Mouse (Mus musculus) megakaryocyte, adult 5-6 weeks (primary cell): ENCODE measurements around the gene Nek7. TPM values are rescaled to one million over a fixed set of nuclear protein-coding genes. Genes with fewer than 3 reads are reported as not detected.

Source experiments
- ATAC-seq: 2 replicates; pipeline ENCODE4 v1.8.0; 2016; ENCODE audit warnings: mild to moderate bottlenecking, inconsistent platforms; ENCODE audit not compliant: poor library complexity, severe bottlenecking
- total RNA-seq, 2 experiments: library from RNA; stranded (forward) in 1 of 2; stranded (reverse) in 1 of 2; fragments of 153-499, 151-499 nt in 1 of 2; fragments of 221-1000, 200-1000 nt in 1 of 2; gene quantifications; 2 replicates each; pipeline versions ENCODE4 v1.2.3 to v1.2.4; 2015 to 2017

Gene Nek7
- total RNA-seq (2015), result 57.3 and 65.8 TPM in 2 replicates
- total RNA-seq (2017), result 52.9 and 59.6 TPM in 2 replicates

- ATAC-seq, result peak; percentile 17
These were observed at the start of gene Nek7 for GRCm38 (mm10) chr1:138619996-138620461. TSS of gene Nek7 (minus strand) at chr1:138620141.

GRCm38 (mm10) chr1:138662342-138662741 is 42.4 kb upstream of the Nek7 start:
- ATAC-seq, result no peak

DNA sequence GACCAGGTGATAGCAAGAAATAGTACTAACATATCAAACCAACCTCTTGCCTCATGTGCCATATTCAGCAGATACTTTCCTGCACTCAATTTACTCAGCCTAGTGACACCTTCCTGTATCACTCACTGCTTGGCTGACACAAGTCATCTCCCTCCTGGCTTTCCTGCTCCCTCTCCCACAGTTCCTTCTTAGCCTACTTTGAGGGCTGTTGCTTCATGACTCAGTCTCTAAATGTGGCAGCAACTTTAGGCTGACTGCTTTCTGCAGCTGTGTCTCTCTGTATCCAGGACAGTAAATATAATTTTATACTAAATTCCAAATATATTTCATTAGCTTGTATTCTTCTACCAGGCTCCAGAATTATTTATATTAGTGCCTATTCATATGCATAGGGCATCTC is 34.3 kb upstream of the Nek7 start:
- ATAC-seq, result no peak

DNA sequence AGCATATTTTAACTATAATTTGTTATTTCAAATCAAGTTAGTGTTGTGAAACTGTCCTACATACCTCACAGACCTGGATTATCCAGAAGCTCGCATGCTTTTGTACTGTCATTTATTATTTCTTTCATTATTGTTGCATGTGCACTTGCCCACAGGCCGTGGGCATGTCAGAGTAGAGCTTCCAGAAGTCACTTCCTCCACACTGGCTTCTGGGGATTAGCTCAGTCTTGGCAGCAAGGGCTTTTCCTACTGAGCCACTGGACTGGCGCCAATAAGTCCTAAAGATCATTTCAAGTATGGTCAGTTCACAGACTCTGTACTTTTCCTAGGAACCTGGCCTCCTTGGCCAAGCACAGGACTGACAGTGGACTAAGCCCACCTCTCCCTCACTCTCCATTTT is 25.1 kb upstream of the Nek7 start:
- no peak for ATAC-seq

DNA sequence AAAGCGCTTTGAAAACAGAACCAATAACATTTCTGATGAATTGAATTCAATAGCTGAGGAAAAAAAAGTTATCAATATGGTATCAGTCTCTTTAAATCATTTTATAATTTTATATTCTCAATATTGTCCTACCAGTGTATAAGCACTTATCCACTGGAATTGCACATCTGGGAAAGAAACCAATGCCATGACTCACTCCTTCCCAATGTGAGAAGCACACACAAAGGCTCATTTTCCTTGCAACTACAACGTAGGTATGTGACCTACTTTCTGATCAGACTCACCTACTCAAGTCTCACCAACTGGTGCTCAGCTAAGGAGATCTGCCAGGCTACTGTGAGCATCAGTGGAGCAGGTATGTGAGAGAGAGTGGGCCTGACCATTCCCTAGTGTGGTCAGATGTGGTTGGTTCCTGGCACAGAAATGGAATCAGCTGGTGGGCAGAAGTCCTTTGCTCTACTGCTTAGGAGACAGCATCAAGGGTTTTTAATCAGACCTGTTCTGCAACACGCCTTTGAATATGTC is 23.4 kb upstream of the Nek7 start:
- ATAC-seq, result no peak

DNA sequence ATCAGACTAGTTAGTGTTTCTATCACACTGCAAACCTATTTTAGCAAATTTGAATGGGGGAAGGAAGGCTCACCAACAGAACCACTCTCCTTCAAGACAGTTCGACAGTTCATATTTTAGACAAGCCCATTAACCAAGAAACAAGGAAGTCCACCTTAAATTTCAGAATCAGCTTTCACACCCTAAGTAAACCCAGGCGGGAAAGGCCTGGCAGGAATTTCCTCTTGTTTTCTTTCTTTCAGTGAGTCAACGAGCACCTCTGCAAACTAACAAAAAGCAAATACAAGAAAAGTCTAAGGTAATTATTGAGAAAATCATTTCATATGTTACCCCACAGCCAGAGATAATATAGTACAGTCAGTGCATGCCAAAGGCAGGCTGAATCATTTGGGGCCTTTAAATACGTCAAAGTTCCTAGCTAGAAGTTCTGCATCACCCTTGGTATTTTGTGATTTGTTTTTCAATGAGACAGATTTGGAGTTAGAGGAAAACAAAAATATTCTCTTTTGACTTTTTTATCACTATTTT is 21.1 kb upstream of the Nek7 start:
- no peak for ATAC-seq

DNA sequence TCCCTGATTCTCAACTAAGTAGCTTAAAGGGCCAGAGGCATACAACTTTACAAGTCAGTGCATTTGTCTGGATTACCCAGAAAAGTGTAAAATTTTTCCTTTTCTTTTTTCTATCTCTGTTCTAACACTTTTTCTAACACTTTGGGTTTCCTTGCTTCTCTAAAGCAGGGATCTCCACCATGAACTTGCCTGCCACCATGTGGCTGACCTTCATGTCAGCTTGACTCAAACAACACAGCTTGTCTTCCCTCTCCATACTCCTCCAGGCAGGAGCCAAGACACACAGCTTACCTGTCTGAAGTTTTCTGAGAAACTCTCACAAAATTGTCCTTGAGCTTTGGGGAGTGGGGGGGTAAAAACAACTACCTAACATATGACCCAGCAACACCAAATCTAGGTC is 17.9 kb upstream of the Nek7 start:
- ATAC-seq, result no peak

DNA sequence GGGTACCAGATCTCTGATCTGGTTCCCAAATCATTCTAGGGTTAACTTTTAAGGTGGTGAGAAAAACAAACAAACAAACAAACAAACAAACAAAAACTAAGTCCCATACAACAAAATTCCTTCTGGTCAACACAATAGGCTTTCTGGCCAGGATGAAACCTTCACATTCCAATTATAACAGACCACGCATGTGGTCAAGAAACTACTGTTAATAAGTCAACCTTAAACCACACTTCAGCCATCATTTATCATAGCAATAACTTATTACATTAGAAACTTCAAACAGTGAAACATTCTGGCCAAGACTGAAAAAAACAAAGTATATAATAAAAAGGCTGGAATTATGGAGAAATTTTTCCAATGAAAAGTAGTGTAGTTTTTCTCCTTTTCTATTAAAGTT is 14.6 kb upstream of the Nek7 start:
- no peak for ATAC-seq

DNA sequence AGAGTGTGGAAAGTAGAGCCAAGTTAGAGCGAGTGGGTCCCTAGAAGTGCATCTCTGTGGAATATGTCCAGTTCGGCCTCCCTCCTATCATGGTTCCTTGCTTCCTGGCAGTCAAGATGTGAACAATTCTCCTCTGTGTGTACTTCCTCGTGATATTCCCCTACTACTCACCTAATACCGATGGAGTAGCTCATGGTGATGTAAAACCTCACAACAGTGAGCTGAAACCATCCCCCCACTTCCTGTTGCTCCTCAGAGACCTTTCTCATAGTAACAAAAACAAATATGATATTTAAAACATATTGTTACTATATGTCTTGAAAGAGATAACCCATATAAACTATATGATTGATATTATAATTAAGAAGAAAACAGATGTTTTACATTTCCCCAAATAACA is 9.0 kb upstream of the Nek7 start:
- no peak for ATAC-seq

DNA sequence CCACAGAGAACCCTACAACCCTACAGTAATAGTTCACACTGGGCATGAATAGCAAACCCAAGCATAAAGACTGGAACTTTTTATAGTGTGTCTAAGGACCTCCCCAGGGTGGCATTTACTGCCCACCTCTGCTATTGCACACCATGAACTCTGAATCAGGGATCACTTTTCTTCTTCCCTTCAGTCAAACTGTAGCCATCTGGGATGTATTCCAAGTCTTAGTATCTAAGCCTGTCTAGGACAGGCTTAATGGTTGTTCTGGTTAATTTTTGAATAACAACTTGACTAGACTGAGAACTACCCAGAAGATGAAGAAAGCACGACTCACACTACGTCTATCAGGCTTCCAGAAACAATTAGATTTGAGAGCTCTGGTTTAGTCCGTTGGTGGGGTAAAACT is 8.5 kb upstream of the Nek7 start:
- ATAC-seq, result no peak

DNA sequence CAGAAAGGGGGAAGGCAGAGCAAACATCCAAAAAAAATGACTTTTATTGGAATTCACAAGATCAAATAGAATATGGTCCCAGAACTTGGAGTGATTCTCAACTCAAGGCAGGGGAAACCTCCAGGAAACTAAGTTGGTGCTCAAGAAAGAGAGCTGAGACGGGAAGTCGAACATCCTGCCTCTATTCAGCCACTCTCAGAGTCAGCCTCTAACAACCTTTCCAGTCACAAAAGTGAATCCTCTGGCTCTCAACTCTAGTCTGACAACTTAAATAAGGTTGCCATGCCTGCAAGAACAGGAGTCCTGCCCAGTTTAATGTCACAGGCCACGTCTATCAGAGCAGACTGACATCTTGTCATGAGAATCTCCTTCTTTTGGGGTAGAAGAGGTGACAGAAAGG is 7.9 kb upstream of the Nek7 start:
- ATAC-seq, result no peak

DNA sequence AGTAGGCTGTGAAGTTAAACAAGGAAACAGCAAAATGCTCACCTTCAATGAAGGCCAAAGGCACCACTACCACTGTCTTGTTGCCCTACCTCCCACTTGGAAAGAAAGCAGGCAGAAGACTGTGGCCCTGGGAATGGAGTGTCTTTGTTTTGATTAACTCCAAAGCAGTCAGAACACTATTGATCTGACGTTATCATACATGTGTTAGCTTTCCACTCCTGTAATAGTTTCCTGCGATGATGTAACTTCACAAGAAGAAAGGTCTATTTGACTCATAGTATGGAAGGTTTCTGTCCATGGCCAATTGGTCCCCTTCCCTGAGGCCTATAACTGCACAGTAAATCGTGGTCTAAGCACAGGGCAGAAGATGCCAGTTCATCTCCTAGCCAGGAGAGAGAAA is 6.3 kb upstream of the Nek7 start:
- ATAC-seq, result no peak

- ATAC-seq, result no peak
These were observed 3.9 kb upstream of the Nek7 start for GRCm38 (mm10) chr1:138623870-138624269.

GRCm38 (mm10) chr1:138622831-138623230 is 2.9 kb upstream of the Nek7 start:
- no peak for ATAC-seq

GRCm38 (mm10) chr1:138622431-138622830 is 2.5 kb upstream of the Nek7 start:
- ATAC-seq, result no peak

- peak; percentile 74 for ATAC-seq
These were observed 598 bp downstream of the Nek7 start for GRCm38 (mm10) chr1:138619114-138619971.

DNA sequence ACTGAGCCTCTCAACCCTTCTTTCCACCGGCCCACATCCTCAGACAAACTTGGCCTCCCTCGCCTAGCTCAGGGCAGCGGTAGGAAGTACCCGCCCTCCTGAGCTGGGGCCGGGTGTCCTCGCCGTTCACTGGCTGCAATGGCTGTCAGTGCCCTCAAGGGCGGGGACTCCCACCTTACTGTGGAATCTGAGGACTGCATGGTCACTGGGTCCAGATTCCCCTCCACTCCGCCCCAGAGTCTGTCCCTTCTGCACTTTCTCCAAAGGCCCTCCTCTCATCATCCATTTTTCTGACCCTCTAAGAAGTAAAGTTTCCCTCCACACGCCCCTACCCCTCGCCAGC is 2.0 kb downstream of the Nek7 start:
- peak; percentile 73 for ATAC-seq

DNA sequence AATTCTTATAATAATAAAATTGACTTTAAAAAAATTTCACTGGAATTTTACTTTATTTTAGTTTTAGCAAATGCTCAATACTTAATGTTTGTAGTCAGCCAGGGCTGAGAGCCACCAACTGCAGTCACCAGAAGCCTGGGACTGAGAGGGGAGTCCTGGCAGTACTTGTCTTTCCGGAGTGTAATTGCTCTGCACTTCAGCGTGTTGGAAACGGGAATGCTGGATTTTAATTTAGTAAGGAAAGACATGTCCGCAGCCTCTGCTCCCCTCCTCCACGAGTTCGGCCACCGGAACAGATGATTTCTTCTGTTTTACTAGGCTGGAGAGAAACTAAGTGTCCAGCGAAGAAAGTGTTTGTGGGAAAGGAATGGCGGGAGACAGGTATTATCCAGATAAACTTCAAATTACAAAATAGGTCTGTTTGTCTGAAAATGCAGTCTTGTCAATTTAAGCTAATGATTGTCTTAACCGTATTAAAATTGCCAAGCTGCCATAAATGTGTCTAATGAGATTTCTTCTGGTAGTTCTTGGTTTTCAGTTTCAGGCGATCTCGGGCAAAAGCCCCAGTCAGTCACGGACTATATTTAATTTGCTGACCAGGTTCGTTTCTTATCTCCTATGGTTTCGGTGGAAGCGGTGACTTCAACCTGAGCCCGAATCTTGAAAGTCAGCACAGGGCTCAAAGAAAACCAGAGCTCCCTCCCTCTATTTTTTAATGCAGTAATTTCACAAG is 2.5 kb downstream of the Nek7 start:
- no peak for ATAC-seq

DNA sequence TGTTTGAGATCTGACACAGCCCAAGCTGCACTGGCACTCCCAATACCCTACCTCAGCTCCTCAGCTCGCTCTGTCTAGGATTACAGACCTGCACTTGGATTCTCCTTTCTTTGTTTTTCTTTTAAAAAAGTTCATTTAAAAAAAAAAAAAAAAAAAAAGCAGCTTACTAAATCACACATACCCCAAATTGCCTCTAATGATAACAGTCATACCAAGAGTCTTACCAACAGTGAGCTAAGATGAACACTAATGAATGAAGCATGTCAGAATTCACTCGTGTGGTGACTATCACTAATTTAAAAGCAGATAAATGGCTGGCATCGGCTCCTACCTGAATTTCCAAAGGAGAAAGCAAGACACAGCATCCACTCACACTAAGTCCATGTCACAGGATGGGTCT is 4.6 kb downstream of the Nek7 start:
- no peak for ATAC-seq

DNA sequence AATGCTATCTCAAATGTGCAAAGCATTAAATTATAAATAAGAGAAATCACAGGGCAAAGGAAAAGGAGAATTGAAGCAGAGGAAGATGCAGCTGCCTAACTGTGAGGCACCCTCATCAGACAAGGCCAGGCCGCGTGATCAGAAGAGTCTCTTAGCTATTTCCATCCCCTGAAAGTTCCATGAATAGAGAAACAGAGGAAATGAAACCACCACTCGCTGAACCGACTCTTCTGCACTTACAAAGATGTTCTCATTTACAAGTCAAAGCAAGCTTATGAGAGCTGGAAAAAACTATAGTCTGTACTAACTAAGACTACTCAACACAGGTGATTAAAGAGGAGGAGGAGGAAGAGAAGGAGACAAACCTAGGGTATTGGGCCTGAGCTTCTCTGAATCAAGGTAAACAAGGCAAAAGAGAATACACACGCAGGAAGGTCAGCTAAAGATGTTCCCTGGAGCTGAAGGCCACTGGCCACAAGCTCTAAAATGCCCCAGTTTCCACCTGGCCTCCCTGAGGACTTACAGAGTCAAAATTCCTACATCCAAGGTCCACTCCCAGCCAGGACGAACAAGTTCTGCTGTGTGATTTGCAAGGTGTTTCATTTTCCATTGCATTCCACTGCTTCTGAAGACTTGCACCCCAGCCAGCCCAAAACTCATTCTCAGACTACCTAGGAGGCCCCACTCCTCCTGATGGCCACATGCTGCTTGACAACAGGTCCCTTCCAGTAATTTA is 5.2 kb downstream of the Nek7 start:
- ATAC-seq, result peak; percentile 48

DNA sequence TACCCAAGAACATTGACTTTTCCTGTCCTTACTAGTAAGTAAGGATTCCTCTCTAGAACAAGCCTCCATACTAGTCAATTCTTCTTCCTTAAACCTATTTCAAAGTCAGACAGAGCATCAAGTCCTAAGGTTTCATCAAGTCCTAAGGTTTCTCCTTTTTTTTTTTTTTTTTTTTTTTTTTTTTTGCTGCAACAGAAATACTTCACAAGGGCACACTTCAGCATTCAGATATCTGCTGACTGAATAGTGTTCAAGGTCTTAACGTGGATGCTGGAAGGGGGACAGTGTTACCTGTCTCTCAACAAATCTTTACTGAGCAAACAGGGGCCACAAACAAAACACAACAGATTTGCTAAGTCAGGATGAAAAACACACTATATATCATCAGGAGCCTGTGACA is 7.8 kb downstream of the Nek7 start:
- no peak for ATAC-seq
